26 mouse cellular contexts compared by ENCODE assay signal in genomic region chr7:142520331-142520730, GRCm38 (mm10). TPM values are rescaled to one million over a fixed set of nuclear protein-coding genes. Genes with fewer than 3 reads are reported as not detected.
DNase-seq lines count a peak whose midpoint lies in the region; ATAC-seq and TF ChIP-seq lines count a peak whose summit lies in the region.
"Had no signal": no experiment of that assay in that cellular context is flagged by ENCODE, and none has a peak within 500 bp of the region (broad histone marks: within the 10 kb centered on the region; RNA-seq: fewer than 3 reads in every experiment).

No protein-coding gene starts in this region.

- no peaks in the 10 kb centered on the region for H3K27me3 ChIP-seq in forebrain, embryonic 10.5 days (ENCODE audit: poor library complexity, severe bottlenecking)
- no peaks in the 10 kb centered on the region for H3K27me3 ChIP-seq in forebrain, embryonic 13.5 days
- H3K27me3 ChIP-seq in intestine, embryonic 14.5 days (replicated peaks; ENCODE audit: control insufficient read depth, insufficient read depth, low read length) = no peaks in the 10 kb centered on the region
- no peaks in the 10 kb centered on the region for H3K27me3 ChIP-seq in intestine, postnatal 0 days (replicated peaks; ENCODE audit: control insufficient read depth, insufficient read depth, low read length)
- no peaks in the 10 kb centered on the region for H3K27me3 ChIP-seq in stomach, embryonic 14.5 days (ENCODE audit: control insufficient read depth, insufficient read depth, low read length)
- no peaks in the 10 kb centered on the region for H3K27me3 ChIP-seq in stomach, postnatal 0 days (ENCODE audit: control insufficient read depth, insufficient read depth, low read length)
- H3K27me3 ChIP-seq: heart, embryonic 15.5 days; midbrain, embryonic 13.5 days had no signal

- ATAC-seq in forebrain, embryonic 13.5 days = no peak
- no peak for ATAC-seq in intestine, embryonic 14.5 days (replicated peaks; ENCODE audit: low FRiP score, low TSS enrichment, low read depth)
- no peak for ATAC-seq in intestine, postnatal 0 days
- ATAC-seq in stomach, embryonic 14.5 days (ENCODE audit: insufficient number of reproducible peaks, insufficient read depth, low FRiP score, low read depth) = no peak
- no peak for ATAC-seq in stomach, postnatal 0 days (ENCODE audit: low FRiP score, low TSS enrichment)
- ATAC-seq: activated CD4-positive, CD25-positive, alpha-beta regulatory T cell, adult 4 months; forebrain, postnatal 0 days; hindbrain, postnatal 0 days; midbrain, embryonic 13.5 days had no signal

- 0 out of 2 replicates have a peak overlapping the region, but pooled peaks have one; percentile 3 for H3K27ac ChIP-seq in forebrain, embryonic 10.5 days
- H3K27ac ChIP-seq in forebrain, embryonic 13.5 days = no peak overlapping the region
- peak overlapping the region; percentile 77; the same call in 1 of the 2 replicates for H3K27ac ChIP-seq in intestine, embryonic 14.5 days (ENCODE audit: low read depth)
- no peak overlapping the region for H3K27ac ChIP-seq in intestine, postnatal 0 days (ENCODE audit: low read depth, low read length)
- peak overlapping the region; percentile 33; the same call in 1 of the 2 replicates for H3K27ac ChIP-seq in stomach, embryonic 14.5 days (ENCODE audit: low read length)
- H3K27ac ChIP-seq in stomach, postnatal 0 days (replicated peaks) = no peak overlapping the region
- no peak overlapping the region for H3K27ac ChIP-seq in left cerebral cortex, adult 2 months
- H3K27ac ChIP-seq: heart, embryonic 15.5 days; hindbrain, postnatal 0 days; kidney, postnatal 0 days; macrophage; midbrain, embryonic 13.5 days had no signal

- peaks cover 47% of the 10 kb centered on the region for H3K4me1 ChIP-seq in forebrain, embryonic 10.5 days
- peaks cover 8% of the 10 kb centered on the region; the same call in 1 of the 2 replicates for H3K4me1 ChIP-seq in forebrain, embryonic 13.5 days
- peaks cover 62% of the 10 kb centered on the region for H3K4me1 ChIP-seq in intestine, embryonic 14.5 days (replicated peaks; ENCODE audit: control insufficient read depth, insufficient read depth, low read length)
- H3K4me1 ChIP-seq in intestine, postnatal 0 days (replicated peaks; ENCODE audit: control insufficient read depth, insufficient read depth, low read length) = no peaks in the 10 kb centered on the region
- H3K4me1 ChIP-seq in stomach, embryonic 14.5 days (ENCODE audit: control insufficient read depth, insufficient read depth, low read length) = peaks cover 52% of the 10 kb centered on the region
- peaks cover 6% of the 10 kb centered on the region; the same call in 1 of the 2 replicates for H3K4me1 ChIP-seq in stomach, postnatal 0 days (replicated peaks; ENCODE audit: control insufficient read depth, insufficient read depth)

- intact Hi-C loops in left cerebral cortex, adult 2 months (cut with DNase I) = no loop called here

- H3K36me3 ChIP-seq in forebrain, embryonic 10.5 days (replicated peaks) = no peaks in the 10 kb centered on the region
- H3K36me3 ChIP-seq in forebrain, embryonic 13.5 days (ENCODE audit: poor library complexity, severe bottlenecking) = no peaks in the 10 kb centered on the region
- H3K36me3 ChIP-seq in intestine, embryonic 14.5 days (ENCODE audit: control insufficient read depth, insufficient read depth, low read length) = no peaks in the 10 kb centered on the region
- no peaks in the 10 kb centered on the region for H3K36me3 ChIP-seq in intestine, postnatal 0 days (ENCODE audit: control insufficient read depth, insufficient read depth)
- no peaks in the 10 kb centered on the region for H3K36me3 ChIP-seq in stomach, embryonic 14.5 days (ENCODE audit: control insufficient read depth, insufficient read depth, low read length)
- no peaks in the 10 kb centered on the region for H3K36me3 ChIP-seq in stomach, postnatal 0 days (ENCODE audit: control insufficient read depth, insufficient read depth, low read length)
- H3K36me3 ChIP-seq: heart, embryonic 15.5 days; midbrain, embryonic 13.5 days had no signal

- DNase-seq in forebrain, embryonic 10.5 days (ENCODE audit: extremely low spot score, low spot score) = no peak
- no peak for DNase-seq in intestine, embryonic 14.5 days (ENCODE audit: low spot score)
- DNase-seq in stomach, postnatal 0 days (ENCODE audit: low spot score) = no peak
- no peak for DNase-seq in urinary bladder, adult 18-20 months (ENCODE audit: low spot score in 2 of 2)
- DNase-seq in left cerebral cortex, adult 2 months (ENCODE audit: extremely low spot score in 1 of 2, low spot score in 2 of 2) = no peak
- DNase-seq: adrenal gland, adult 2 months; cerebellum, adult 2 months; cerebellum, postnatal 14 days; forebrain, postnatal 0 days; kidney, adult 2 months; kidney, postnatal 4 days; left cerebral cortex, postnatal 4 days; thymus, adult 18-20 months; thymus, postnatal 36 days had no signal

- TF ChIP-seq CTCF in intestine, postnatal 0 days (IDR thresholded peaks at IDR 0.05; ENCODE audit: low read depth) = no peak
- TF ChIP-seq CTCF in stomach, postnatal 0 days (IDR thresholded peaks at IDR 0.05; ENCODE audit: low read depth) = no peak
- no peak for TF ChIP-seq CTCF in left cerebral cortex, adult 2 months (IDR thresholded peaks at IDR 0.05)

- H3K4me2 ChIP-seq in forebrain, embryonic 13.5 days = no peak overlapping the region
- H3K4me2 ChIP-seq in intestine, embryonic 14.5 days (ENCODE audit: low read length) = no peak overlapping the region
- H3K4me2 ChIP-seq in intestine, postnatal 0 days (replicated peaks; ENCODE audit: low read depth) = no peak overlapping the region
- no peak overlapping the region for H3K4me2 ChIP-seq in stomach, embryonic 14.5 days (replicated peaks; ENCODE audit: low read depth, low read length)
- H3K4me2 ChIP-seq in stomach, postnatal 0 days (replicated peaks; ENCODE audit: low read depth) = no peak overlapping the region
- H3K4me2 ChIP-seq: heart, embryonic 15.5 days; midbrain, embryonic 13.5 days had no signal

- TF ChIP-seq EP300 in stomach, postnatal 0 days (optimal IDR thresholded peaks at IDR 0.05) = no peak

- no peak overlapping the region for H3K4me3 ChIP-seq in forebrain, embryonic 10.5 days
- no peak overlapping the region for H3K4me3 ChIP-seq in forebrain, embryonic 13.5 days
- no peak overlapping the region for H3K4me3 ChIP-seq in intestine, embryonic 14.5 days (ENCODE audit: low read depth, low read length)
- H3K4me3 ChIP-seq in intestine, postnatal 0 days (ENCODE audit: low read depth, low read length) = no peak overlapping the region
- no peak overlapping the region for H3K4me3 ChIP-seq in stomach, embryonic 14.5 days (ENCODE audit: low read depth, low read length)
- H3K4me3 ChIP-seq in stomach, postnatal 0 days (ENCODE audit: low read depth, low read length) = no peak overlapping the region
- no peak overlapping the region for H3K4me3 ChIP-seq in left cerebral cortex, adult 2 months
- H3K4me3 ChIP-seq: heart, embryonic 15.5 days; midbrain, embryonic 13.5 days had no signal

- H3K9ac ChIP-seq in forebrain, embryonic 13.5 days = no peak overlapping the region
- H3K9ac ChIP-seq in intestine, embryonic 14.5 days (ENCODE audit: low read length) = no peak overlapping the region
- H3K9ac ChIP-seq in intestine, postnatal 0 days (ENCODE audit: low read depth, low read length) = no peak overlapping the region
- no peak overlapping the region for H3K9ac ChIP-seq in stomach, embryonic 14.5 days (replicated peaks; ENCODE audit: low read depth, low read length)
- H3K9ac ChIP-seq in stomach, postnatal 0 days (ENCODE audit: low read length) = no peak overlapping the region
- H3K9ac ChIP-seq: forebrain, postnatal 0 days; heart, embryonic 15.5 days; midbrain, embryonic 13.5 days had no signal

- WGBS in forebrain, embryonic 10.5 days = 92% methylated on average over 4 of the region's 4 CpGs
- WGBS in forebrain, embryonic 13.5 days = 95% methylated on average over 4 of the region's 4 CpGs
- 66% methylated on average over 4 of the region's 4 CpGs for WGBS in intestine, embryonic 14.5 days
- WGBS in intestine, postnatal 0 days = 61% methylated on average over 4 of the region's 4 CpGs
- WGBS in stomach, embryonic 14.5 days = 77% methylated on average over 4 of the region's 4 CpGs
- 77% methylated on average over 4 of the region's 4 CpGs for WGBS in stomach, postnatal 0 days

- no peaks in the 10 kb centered on the region for H3K9me3 ChIP-seq in forebrain, embryonic 10.5 days
- H3K9me3 ChIP-seq in forebrain, embryonic 13.5 days (replicated peaks) = no peaks in the 10 kb centered on the region
- no peaks in the 10 kb centered on the region for H3K9me3 ChIP-seq in intestine, embryonic 14.5 days (ENCODE audit: control insufficient read depth, low read length)
- H3K9me3 ChIP-seq in intestine, postnatal 0 days (ENCODE audit: control insufficient read depth) = no peaks in the 10 kb centered on the region
- H3K9me3 ChIP-seq in stomach, embryonic 14.5 days (ENCODE audit: control insufficient read depth, low read depth, low read length) = no peaks in the 10 kb centered on the region
- H3K9me3 ChIP-seq in stomach, postnatal 0 days (ENCODE audit: control insufficient read depth, low read length) = no peaks in the 10 kb centered on the region
- H3K9me3 ChIP-seq: heart, embryonic 15.5 days; midbrain, embryonic 13.5 days had no signal

RNA-seq across cellular contexts. Expression of gene Mrpl23, which starts 12.2 kb away (rescaled TPM):
- polyA plus RNA-seq in forebrain, embryonic 10.5 days (2016; fragmentation: Nextera tagmentation; extraction: Ambion mirVana) = 15.8 and 16.1 TPM in 2 replicates
- 16.2 and 16.5 TPM in 2 replicates for polyA plus RNA-seq in forebrain, embryonic 13.5 days (2015; fragmentation: Nextera tagmentation; extraction: Ambion mirVana)
- 36.1 and 45.8 TPM in 2 replicates for polyA plus RNA-seq in intestine, embryonic 14.5 days (2014; fragmentation: Nextera tagmentation; extraction: Ambion mirVana)
- polyA plus RNA-seq in intestine, postnatal 0 days (2015; fragmentation: Nextera tagmentation; extraction: Ambion mirVana) = 26.7 and 33.0 TPM in 2 replicates
- 32.6 and 35.6 TPM in 2 replicates for polyA plus RNA-seq in stomach, embryonic 14.5 days (2014; fragmentation: Nextera tagmentation; extraction: Ambion mirVana)
- 17.7 and 19.4 TPM in 2 replicates for polyA plus RNA-seq in stomach, postnatal 0 days (2015; fragmentation: Nextera tagmentation; extraction: Ambion mirVana)
- total RNA-seq in left cerebral cortex, adult 2 months (2021) = 1 to 10 TPM; 4.7 to 6.7 TPM

RNA-seq across cellular contexts. Expression of gene Tnnt3, which starts 21.7 kb away (rescaled TPM):
- polyA plus RNA-seq in forebrain, embryonic 10.5 days (2016; fragmentation: Nextera tagmentation; extraction: Ambion mirVana) = 0.33 and 1.1 TPM in 2 replicates
- 0.28 and 0.77 TPM in 2 replicates for polyA plus RNA-seq in forebrain, embryonic 13.5 days (2015; fragmentation: Nextera tagmentation; extraction: Ambion mirVana)
- polyA plus RNA-seq in intestine, embryonic 14.5 days (2014; fragmentation: Nextera tagmentation; extraction: Ambion mirVana) = 1.5 and 2.4 TPM in 2 replicates
- 3.0 TPM in 2 replicates for polyA plus RNA-seq in intestine, postnatal 0 days (2015; fragmentation: Nextera tagmentation; extraction: Ambion mirVana)
- polyA plus RNA-seq in stomach, embryonic 14.5 days (2014; fragmentation: Nextera tagmentation; extraction: Ambion mirVana) = 2.2 and 2.6 TPM in 2 replicates
- 8.0 and 11.7 TPM in 2 replicates for polyA plus RNA-seq in stomach, postnatal 0 days (2015; fragmentation: Nextera tagmentation; extraction: Ambion mirVana)
- not detected for total RNA-seq in left cerebral cortex, adult 2 months (2021)
- total RNA-seq: adrenal gland, adult 2 months; layer of hippocampus, postnatal 25 days; megakaryocyte-erythroid progenitor cell, adult 5-6 weeks had no signal
- polyA plus RNA-seq: adrenal gland, adult 2 months; liver, adult 2 months; macrophage had no signal

RNA-seq across cellular contexts. Expression of gene Lsp1, which starts 59.7 kb away (rescaled TPM):
- 10.7 and 12.0 TPM in 2 replicates for polyA plus RNA-seq in forebrain, embryonic 10.5 days (2016; fragmentation: Nextera tagmentation; extraction: Ambion mirVana)
- 4.2 TPM in 2 replicates for polyA plus RNA-seq in forebrain, embryonic 13.5 days (2015; fragmentation: Nextera tagmentation; extraction: Ambion mirVana)
- 145 and 153 TPM in 2 replicates for polyA plus RNA-seq in intestine, embryonic 14.5 days (2014; fragmentation: Nextera tagmentation; extraction: Ambion mirVana)
- 55.2 and 61.8 TPM in 2 replicates for polyA plus RNA-seq in intestine, postnatal 0 days (2015; fragmentation: Nextera tagmentation; extraction: Ambion mirVana)
- 194 and 211 TPM in 2 replicates for polyA plus RNA-seq in stomach, embryonic 14.5 days (2014; fragmentation: Nextera tagmentation; extraction: Ambion mirVana)
- polyA plus RNA-seq in stomach, postnatal 0 days (2015; fragmentation: Nextera tagmentation; extraction: Ambion mirVana) = 107 and 110 TPM in 2 replicates
- total RNA-seq in left cerebral cortex, adult 2 months (2021) = 1 to 10 TPM; 3.4 to 7.1 TPM

Comparison
In these comparisons a context has a peak if more than half of its experiments do, and no peak if none do; other contexts are left out.
1. H3K27ac ChIP-seq: peak in forebrain, embryonic 10.5 days (single experiment), intestine, embryonic 14.5 days (single experiment) and stomach, embryonic 14.5 days (single experiment); none in forebrain, embryonic 13.5 days (single experiment), intestine, postnatal 0 days (single experiment), stomach, postnatal 0 days (single experiment) and left cerebral cortex, adult 2 months (single experiment).